8 mouse cellular contexts compared by ENCODE assay signal in the genomic region with DNA sequence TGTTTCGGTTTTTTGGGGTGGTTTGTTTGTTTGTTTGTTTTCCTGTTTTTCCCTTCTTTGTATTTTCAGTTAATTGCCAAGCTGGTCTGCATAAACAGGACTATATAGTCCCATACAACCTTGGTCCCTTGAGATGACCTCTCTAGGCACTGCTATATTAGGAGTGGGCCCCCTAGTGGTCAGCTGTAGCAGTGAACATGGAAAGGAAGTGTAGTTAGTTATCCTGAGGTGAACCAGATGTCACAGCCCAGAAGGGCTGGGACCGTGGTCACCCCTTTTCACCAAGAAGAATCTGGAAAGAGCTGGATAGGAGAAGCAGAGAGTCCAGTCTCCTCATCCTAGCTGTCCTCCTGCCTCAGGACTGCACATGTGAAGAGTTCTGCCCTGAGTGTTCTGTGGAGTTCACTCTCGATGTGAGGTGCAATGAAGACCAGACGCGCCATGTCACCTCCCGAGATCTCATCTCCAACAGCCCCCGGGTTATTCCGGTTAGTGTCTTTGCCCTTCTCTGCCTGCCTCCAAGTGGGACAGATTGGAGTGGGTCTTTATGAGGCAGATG. TPM values are rescaled to one million over a fixed set of nuclear protein-coding genes. Genes with fewer than 3 reads are reported as not detected.
A peak's percentile ranks its signal among the peaks of the same experiment; 100 is the strongest.
DNase-seq lines count a peak whose midpoint lies in the region.

No protein-coding gene starts in this region.

- DNase-seq in heart, adult 8-10 months (ENCODE audit: low spot score) = peak; percentile 72
- no peak for DNase-seq in heart, embryonic 10.5 days (ENCODE audit: low spot score)
- peak; percentile 81 for DNase-seq in CD4-positive, CD25-positive, alpha-beta regulatory T cell, adult 2 months (ENCODE audit: low read depth, low spot score)
- peak; percentile 86 for DNase-seq in adrenal gland, postnatal 14 days
- peak; percentile 46 to 50 for DNase-seq in gastrocnemius, adult 8-10 months (ENCODE audit: low spot score in 2 of 2)
- peak; percentile 79 for DNase-seq in limb, embryonic 10.5 days (ENCODE audit: low spot score)
- DNase-seq in natural killer cell, adult 2 months (ENCODE audit: low spot score in 2 of 2) = peak; percentile 57 to 69
- DNase-seq in c-Kit-positive CD71-positive TER-119-positive erythroid progenitor cells, embryonic 14.5 days (ENCODE audit: low spot score) = no peak

- no peaks in the 10 kb centered on the region for H3K9me3 ChIP-seq in heart, embryonic 10.5 days
- H3K9me3 ChIP-seq in limb, embryonic 10.5 days (replicated peaks) = no peaks in the 10 kb centered on the region

- no peak overlapping the region for H3K27ac ChIP-seq in heart, embryonic 10.5 days
- no peak overlapping the region for H3K27ac ChIP-seq in limb, embryonic 10.5 days

- no peak overlapping the region for H3K4me3 ChIP-seq in heart, embryonic 10.5 days
- no peak overlapping the region for H3K4me3 ChIP-seq in limb, embryonic 10.5 days

- H3K27me3 ChIP-seq in heart, embryonic 10.5 days (ENCODE audit: insufficient read depth, poor library complexity, severe bottlenecking) = no peaks in the 10 kb centered on the region
- no peaks in the 10 kb centered on the region for H3K27me3 ChIP-seq in limb, embryonic 10.5 days (ENCODE audit: low read depth, poor library complexity, severe bottlenecking)

- peaks cover 70% of the 10 kb centered on the region for H3K36me3 ChIP-seq in heart, embryonic 10.5 days
- peaks cover 73% of the 10 kb centered on the region for H3K36me3 ChIP-seq in limb, embryonic 10.5 days

- H3K4me1 ChIP-seq in heart, embryonic 10.5 days = peaks cover 29% of the 10 kb centered on the region
- peaks cover 20% of the 10 kb centered on the region for H3K4me1 ChIP-seq in limb, embryonic 10.5 days

- WGBS in heart, embryonic 10.5 days = 66% methylated on average over 8 of the region's 8 CpGs
- 75% methylated on average over 8 of the region's 8 CpGs for WGBS in limb, embryonic 10.5 days

RNA-seq across cellular contexts. Expression of gene Polr2c, which starts 4.2 kb away (rescaled TPM):
- total RNA-seq in heart, adult 8-10 months (2022) = 10 to 100 TPM; 65.4 to 71.4 (median 68.7) TPM
- polyA plus RNA-seq in heart, embryonic 10.5 days (2016; fragmentation: Nextera tagmentation; extraction: Ambion mirVana) = 164 and 190 TPM in 2 replicates
- total RNA-seq in adrenal gland, postnatal 14 days (2021) = 58.3 and 65.8 TPM in 2 replicates
- total RNA-seq in gastrocnemius, adult 8-10 months (2022) = 10 to 100 TPM; 52.3 to 61.1 (median 56.1) TPM
- polyA plus RNA-seq in limb, embryonic 10.5 days (2016; fragmentation: Nextera tagmentation; extraction: Ambion mirVana) = 201 and 208 TPM in 2 replicates

RNA-seq across cellular contexts. Expression of gene Dok4, which starts 14.7 kb away (rescaled TPM):
- total RNA-seq in heart, adult 8-10 months (2022) = 10 to 100 TPM in 3 of 4 experiments, 1 to 10 TPM in 1; 9.2 to 15.2 (median 14.8) TPM
- 71.3 and 83.4 TPM in 2 replicates for polyA plus RNA-seq in heart, embryonic 10.5 days (2016; fragmentation: Nextera tagmentation; extraction: Ambion mirVana)
- total RNA-seq in adrenal gland, postnatal 14 days (2021) = 19.7 and 20.7 TPM in 2 replicates
- total RNA-seq in gastrocnemius, adult 8-10 months (2022) = 1 to 10 TPM; 2.5 to 4.7 (median 2.8) TPM
- polyA plus RNA-seq in limb, embryonic 10.5 days (2016; fragmentation: Nextera tagmentation; extraction: Ambion mirVana) = 23.4 and 33.1 TPM in 2 replicates

RNA-seq across cellular contexts. Expression of gene Ciapin1, which starts 23.3 kb away (rescaled TPM):
- total RNA-seq in heart, adult 8-10 months (2022) = 10 to 100 TPM; 72.2 to 85.6 (median 78.5) TPM
- polyA plus RNA-seq in heart, embryonic 10.5 days (2016; fragmentation: Nextera tagmentation; extraction: Ambion mirVana) = 148 and 158 TPM in 2 replicates
- total RNA-seq in adrenal gland, postnatal 14 days (2021) = 107 and 122 TPM in 2 replicates
- 10 to 100 TPM; 25.4 to 55.4 (median 29.0) TPM for total RNA-seq in gastrocnemius, adult 8-10 months (2022)
- polyA plus RNA-seq in limb, embryonic 10.5 days (2016; fragmentation: Nextera tagmentation; extraction: Ambion mirVana) = 195 and 198 TPM in 2 replicates

RNA-seq across cellular contexts. Expression of gene Coq9, which starts 23.3 kb away (rescaled TPM):
- 100 to 1,000 TPM; 675 to 794 (median 735) TPM for total RNA-seq in heart, adult 8-10 months (2022)
- polyA plus RNA-seq in heart, embryonic 10.5 days (2016; fragmentation: Nextera tagmentation; extraction: Ambion mirVana) = 97.9 and 129 TPM in 2 replicates
- total RNA-seq in adrenal gland, postnatal 14 days (2021) = 269 and 282 TPM in 2 replicates
- 100 to 1,000 TPM; 372 to 412 (median 383) TPM for total RNA-seq in gastrocnemius, adult 8-10 months (2022)
- 51.2 and 65.5 TPM in 2 replicates for polyA plus RNA-seq in limb, embryonic 10.5 days (2016; fragmentation: Nextera tagmentation; extraction: Ambion mirVana)

RNA-seq across cellular contexts. Expression of gene Ccl17, which starts 51.2 kb away (rescaled TPM):
- total RNA-seq in heart, adult 8-10 months (2022) = not detected
- polyA plus RNA-seq in heart, embryonic 10.5 days (2016; fragmentation: Nextera tagmentation; extraction: Ambion mirVana) = 0.57 and 0.63 TPM in 2 replicates
- 1.1 TPM in 1 of 2 replicates, not detected in the other for total RNA-seq in adrenal gland, postnatal 14 days (2021)
- under 1 TPM in 1 of 4 experiments, not detected in 3; 0.70 TPM for total RNA-seq in gastrocnemius, adult 8-10 months (2022)
- not detected in 2 replicates for polyA plus RNA-seq in limb, embryonic 10.5 days (2016; fragmentation: Nextera tagmentation; extraction: Ambion mirVana)

Comparison
In these comparisons a context has a peak if more than half of its experiments do, and no peak if none do; other contexts are left out.
1. DNase-seq: peak in heart, adult 8-10 months (single experiment), CD4-positive, CD25-positive, alpha-beta regulatory T cell, adult 2 months (single experiment), adrenal gland, postnatal 14 days (single experiment), gastrocnemius, adult 8-10 months (2 of 2), limb, embryonic 10.5 days (single experiment) and natural killer cell, adult 2 months (2 of 2); none in heart, embryonic 10.5 days (single experiment) and c-Kit-positive CD71-positive TER-119-positive erythroid progenitor cells, embryonic 14.5 days (single experiment).